Mouse (Mus musculus): ENCODE results near the gene Trpm1. TPM values are rescaled to one million over a fixed set of nuclear protein-coding genes. Genes with fewer than 3 reads are reported as not detected.
"Not testable (repeated sequence)": the region's sequence is repeated elsewhere in the genome, so short reads cannot be mapped to it uniquely, and the experiment has no call there.

Gene Trpm1
- not detected for total RNA-seq (2021)

DNA sequence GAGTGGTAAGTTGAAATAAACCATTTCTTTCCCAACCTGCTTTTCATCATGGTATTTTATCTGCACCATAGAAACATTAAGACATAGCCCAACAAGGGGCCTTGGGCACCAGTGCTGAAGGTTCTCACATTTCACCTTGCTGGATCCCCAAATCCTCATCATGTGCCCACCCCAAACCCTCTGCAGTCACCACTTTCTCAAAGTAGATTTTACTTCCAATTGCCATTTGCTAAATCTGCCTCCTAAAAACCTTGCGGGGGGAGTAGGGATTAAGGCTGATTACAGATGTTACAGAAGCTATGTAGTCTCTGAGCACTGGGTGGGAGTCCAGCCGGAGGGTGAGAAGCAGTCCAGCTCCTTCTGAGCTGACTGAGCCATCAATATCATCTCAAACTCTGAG, at the start of gene Trpm1:
Gene Trpm1 (plus strand): TSS at position 301 of the 400 bp plus-strand sequence.
- DNase-seq, result no peak

DNA sequence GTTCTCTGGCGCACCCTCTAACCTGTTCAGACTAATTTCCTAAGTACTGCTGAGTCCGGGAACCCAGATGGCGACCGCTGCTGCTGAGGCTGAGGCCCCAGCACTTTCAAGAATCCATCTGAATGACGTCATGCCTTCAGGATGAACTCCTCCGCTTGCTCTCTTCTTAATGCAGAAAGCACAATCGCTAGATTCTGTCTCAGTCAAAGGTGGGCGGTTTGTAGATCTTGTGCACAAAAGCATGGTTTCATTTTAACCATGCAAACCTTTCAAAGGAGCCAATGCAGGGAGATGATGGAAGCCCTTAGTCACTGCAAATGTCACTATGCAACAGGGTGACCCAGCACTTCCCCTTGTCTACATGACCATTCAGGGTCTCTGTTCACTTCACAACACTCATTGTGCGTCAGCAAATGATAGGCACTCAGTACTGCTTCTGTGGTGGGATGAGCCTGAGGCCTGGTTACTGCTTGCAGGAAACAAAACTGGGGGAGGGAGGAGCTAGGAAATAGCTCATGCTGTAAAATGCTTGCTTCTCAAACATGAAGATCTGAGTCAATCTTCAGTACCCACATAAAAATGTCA, 31.4 kb upstream of the Trpm1 start:
- no peak for DNase-seq

DNA sequence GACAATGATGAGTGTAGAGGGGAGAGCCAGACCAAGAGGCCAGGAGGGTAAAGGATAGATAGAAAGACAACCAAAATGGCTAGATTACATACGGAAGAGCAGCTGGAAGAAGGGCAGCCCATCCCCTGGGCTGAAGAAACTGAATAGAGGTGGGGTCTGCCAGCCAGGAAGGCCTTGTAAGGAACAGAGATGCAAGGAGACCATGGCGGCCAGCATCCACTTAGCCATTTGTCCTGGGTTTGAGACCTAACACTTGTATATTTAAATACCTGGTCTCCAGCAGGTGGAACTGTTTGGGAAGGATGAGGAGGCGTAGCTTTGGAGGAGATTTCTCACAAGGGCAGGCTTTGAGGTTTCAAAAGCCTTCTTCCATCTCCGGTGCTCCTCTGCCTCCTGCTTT, 29.9 kb upstream of the Trpm1 start:
- DNase-seq, result no peak

DNA sequence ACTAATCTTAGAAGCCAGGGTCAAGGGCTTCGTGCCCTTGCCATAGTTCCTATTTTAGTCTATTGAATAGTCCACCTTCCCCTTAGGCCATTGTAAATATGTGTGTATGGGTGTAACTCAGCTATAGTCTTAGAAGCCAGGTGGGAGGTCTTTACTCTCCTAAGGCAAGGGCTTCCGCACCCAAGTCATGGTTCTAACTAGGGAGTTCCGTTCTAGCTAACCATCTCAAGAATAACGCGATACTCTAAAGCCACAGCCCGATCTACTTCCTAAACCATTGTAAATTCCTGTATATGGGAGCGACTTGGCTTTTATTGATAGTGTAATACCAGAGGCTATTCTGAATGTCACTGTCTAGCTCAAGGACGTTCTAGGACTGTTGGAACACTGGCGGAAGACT, 27.6 kb upstream of the Trpm1 start:
- not testable (repeated sequence) for DNase-seq

DNA sequence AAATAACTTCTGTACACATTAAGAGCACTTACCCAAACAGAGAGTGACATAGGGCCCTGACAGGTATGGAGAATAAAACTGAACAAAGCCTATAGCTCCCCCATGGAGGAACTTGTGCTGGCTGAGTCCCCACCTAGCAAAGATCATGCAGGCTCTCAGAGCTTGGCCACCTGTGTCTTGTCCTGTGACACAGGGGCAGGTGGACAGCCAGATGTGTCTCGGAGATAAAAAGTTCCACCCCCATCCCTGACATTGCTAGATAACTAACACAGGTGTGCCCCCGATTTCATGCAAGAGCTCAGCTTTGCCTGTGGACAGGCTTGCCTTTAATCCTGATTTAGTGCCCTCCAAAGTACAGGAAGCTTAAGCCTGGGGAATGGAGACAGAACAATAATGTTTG, 13.8 kb upstream of the Trpm1 start:
- DNase-seq, result no peak

DNA sequence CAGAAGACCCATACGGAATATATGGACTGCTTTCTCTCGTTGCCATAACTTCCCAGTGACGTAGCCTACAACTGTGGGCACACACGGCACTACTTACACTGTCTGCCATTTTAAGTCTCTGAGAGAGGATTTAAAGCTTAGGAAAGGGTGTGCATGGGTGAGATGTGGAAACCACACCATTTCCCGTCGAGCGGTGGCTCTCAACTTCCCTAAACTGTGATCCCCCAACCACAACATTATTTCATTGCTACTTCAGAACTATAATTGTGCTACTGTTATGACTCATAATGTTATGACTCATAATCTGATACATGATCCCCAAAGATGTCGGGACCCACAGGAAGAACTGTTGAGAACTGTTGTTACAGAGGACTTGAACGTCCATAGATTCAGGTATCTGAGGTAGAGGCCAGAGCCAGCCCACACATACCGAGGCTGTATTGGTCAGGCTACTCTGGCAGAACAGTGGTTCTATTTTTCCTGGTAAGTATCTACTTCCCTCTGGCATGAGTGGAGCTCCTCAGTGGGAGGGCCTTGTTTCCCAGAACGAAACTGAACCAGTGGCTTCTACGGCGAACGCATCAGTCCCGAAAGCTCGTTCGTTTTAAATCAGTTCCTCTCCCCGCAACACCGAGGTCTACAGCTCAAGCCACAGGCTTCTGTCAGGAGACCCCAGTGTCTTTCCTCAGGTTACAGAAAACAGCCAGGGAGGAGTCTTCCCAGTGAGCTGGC, 12.2 kb upstream of the Trpm1 start:
- DNase-seq, result no peak

DNA sequence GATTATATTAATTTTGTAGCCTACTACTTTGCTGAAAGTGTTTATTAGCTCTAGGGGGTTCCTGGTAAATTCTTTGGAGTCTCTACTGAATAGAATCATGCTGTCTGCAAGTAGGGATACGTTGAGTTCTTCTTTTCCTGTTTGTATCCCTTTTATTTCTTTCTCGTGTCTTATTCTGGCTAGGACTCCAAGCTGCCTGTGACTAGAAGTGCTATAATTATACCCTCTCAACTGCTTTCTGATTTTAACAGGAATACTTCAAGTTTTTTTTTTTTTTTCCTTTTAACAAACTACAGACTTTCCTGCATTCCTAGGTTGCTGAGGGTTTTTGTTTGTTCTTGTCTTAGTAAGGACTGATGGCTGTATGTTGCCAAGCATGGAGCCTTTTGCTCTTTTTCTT, 4.3 kb upstream of the Trpm1 start:
- no peak for DNase-seq

DNA sequence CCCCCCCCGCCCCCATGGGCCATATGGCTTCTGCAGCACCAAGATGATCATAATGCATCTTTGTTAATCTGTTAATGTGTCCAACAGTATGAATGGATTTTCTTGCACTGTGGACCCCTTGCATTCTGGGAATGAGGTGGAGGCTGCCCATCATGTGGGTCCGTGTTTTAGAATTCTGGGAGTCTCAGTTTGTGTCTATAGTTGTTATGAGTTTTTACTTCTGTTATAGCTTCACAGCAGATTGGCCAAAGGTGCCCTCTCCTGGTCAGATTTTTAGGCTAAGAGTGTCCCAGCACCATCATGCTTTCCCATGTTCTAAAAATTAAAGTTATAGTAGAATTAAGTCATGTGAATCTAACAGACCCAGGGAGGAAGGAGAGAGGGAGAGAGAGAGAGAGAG, 3.9 kb upstream of the Trpm1 start:
- DNase-seq, result no peak

DNA sequence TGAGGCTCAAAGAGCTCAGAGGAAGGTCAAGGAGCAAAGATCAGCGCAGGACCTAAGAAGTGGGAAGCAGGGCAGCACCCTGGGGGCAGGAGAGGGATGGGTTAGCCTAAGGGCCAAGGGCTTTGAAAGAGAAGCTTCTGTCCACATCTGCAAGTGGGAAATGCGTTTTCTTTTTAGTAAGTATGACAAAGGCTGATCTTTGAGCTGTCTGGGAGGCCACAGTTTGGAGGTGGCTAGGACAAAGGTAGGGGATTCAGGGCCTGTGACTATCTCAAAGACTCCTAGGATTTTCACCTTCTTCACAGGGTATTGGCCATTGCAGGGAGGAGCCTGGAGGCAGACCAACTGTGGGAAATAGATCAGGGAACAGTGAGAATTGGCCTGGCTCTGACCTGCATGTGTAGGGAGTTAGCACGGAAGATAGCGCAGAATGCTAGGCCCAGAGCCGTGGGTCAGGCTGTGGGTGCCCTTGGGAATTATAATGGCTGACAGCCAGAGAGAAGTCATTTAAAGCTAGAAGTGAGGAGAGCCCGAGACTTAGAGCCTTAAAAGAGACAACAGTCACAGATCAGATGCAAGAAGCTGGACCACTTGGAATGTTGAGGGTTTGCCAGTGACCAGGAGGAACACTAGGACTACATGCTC, 3.1 kb upstream of the Trpm1 start:
- no peak for DNase-seq

DNA sequence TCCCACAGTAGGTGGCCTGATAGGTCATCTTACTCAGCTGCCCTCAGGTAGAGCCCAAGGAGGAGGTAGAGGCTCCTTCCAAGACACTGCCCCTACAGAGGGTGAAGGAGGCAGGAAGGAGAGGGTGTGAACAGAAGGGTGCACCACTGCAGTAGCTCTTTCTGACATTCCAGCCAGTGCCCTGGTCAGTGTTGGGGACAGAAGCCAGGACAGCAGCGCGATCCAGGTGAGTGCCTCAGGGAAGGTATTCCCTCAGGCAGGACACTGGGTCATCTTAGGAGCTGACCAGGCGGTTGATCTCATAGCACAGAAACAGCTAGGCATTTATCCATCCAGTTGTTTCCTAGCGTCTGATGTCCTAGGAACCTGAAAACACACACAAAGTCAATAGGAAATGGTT, 1.6 kb downstream of the Trpm1 start:
- no peak for DNase-seq

DNA sequence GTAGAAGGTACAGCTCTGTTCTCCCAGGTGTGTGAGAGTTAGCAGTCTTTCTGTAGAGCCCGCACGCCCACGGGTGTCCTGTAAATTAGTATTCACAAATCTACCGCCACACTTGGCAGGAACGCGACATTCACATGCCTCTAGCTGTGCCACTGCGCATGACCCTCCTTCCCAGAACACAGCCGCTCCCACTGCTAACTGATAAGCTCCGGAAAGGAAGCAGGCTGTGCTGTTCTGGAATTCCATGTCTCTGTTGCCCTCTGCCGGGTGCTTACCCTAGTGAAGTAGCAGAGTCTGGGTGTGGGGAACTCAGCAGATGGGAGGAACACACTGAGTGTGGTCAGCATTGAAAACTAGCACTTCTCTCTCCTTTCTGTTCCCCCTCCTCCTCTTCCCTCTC, 2.1 kb downstream of the Trpm1 start:
- DNase-seq, result peak; percentile 85 to 89

DNA sequence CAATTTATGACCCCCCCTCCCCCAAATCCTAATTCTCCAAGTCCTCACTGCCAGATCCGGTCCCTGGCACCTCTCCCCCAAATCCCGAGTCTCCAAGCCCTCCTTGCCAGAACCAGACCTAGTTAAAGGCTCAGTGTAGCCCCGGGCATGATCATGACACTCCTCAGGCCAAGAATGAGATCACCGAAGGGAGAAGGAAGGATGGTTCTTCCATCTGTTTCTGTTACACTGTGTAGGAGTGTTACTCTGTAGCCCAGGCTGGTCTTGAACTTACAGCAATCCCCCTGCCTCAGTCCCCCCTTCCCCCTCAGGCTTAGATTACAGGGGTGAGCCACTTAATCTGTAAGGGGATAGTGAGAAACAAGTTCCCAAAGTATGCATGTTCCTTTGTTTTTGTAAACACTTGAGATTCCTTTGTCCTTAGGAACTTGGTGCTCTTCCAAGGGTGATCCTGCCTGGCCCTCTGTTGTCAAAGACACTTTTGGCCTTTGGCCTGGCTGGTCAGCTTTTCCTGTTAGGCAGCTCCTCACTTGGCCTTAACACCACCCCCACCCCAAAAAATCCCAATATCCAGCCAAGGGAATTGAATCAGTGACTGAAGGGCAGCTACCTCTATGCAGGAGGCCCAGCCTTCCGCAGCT, 2.8 kb downstream of the Trpm1 start:
- DNase-seq, result no peak

DNA sequence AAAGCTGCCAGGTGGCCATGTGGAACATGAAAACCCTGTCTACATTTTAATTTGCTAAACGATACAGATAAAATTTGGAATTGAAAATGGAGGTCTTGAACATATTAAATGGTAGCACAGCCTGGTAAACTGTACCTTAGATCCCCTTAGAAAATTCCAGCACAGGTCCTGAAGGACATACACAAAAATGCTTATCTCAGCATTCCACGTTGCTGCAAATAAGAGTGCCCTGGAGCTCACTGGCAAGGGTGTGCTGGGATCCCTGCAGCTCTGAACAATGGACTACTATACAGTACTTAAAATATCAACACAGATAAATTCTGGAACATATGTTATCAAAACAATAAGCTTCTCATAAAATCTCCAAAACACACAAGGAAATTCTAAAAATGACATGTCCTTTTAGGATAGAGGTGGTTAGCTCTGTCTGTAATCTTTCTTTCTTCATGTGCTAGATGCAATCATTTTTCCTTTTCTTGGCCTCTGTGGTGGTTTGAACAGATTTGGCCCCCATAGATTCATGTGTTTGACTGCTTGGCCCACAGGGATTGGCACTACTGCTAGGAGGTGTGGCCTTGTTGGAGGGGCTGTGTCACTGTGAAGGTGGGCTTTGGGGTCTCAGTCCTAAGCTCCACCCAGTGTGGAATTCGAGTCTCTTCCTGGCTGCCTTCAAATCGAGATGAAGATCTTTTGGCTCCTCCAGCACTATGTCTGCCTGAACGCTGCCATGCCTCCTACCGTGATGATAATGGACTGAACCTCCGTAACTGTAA, 3.5 kb downstream of the Trpm1 start:
- no peak for DNase-seq

DNA sequence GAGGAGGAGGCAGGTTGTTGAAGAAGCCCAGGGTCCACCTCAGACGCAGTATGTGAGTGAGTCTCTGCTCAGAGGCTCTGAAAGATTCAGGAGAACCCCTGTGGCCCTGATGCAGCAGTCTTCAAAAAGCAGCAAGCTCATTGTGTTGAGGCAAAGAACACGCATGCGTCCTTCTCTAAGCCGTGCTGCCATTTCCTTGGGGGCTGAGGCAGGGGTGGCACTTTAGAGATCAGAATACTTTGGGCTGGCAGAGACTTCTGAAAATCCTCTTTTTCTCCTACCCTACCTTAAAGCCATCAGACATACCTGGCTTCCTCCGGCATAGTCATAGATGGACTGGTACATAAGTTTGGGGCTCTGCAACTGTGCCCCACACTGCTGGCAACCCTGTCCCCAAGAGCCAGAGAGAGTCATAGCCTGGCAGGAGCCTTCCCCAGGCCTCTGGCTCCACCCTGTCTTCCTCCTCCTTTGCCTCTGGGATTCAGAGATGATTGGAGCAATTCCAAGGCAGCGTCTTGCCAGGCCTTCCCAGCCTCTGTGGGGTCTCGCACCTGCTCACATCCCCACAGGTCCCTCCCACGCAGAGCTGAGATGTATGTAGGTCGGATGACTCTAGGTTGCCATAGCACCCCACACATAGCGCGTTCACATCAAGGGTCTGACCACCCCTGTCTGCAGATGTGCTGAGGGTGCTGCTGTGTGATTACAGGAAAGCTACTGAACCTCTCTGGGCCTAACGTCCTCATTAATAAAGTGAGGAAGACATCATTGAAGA, 4.8 kb downstream of the Trpm1 start:
- no peak for DNase-seq

DNA sequence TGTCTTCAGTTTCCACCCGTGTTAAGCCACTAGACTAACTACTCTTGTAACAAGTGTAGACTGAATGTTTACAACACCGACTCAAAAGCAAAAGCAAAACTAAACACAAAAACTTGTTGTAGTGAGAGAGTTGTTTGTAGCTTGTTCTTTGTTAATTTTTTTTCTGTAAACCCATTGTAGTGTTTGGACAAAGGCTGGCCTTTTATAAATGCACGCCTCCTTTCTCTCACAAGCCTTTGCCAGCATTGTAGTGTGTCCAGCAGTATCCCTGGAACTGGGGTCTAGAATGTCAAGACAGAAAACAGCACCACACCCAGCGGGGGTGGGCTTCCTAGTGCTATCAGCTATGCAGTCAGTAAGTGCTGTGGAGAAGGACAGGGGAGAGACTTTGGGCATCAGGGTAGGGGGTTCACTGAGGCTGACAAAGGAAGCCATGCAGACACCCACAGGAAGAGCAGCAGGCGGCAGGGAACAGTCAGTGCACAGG, 5.5 kb downstream of the Trpm1 start:
- DNase-seq, result no peak

DNA sequence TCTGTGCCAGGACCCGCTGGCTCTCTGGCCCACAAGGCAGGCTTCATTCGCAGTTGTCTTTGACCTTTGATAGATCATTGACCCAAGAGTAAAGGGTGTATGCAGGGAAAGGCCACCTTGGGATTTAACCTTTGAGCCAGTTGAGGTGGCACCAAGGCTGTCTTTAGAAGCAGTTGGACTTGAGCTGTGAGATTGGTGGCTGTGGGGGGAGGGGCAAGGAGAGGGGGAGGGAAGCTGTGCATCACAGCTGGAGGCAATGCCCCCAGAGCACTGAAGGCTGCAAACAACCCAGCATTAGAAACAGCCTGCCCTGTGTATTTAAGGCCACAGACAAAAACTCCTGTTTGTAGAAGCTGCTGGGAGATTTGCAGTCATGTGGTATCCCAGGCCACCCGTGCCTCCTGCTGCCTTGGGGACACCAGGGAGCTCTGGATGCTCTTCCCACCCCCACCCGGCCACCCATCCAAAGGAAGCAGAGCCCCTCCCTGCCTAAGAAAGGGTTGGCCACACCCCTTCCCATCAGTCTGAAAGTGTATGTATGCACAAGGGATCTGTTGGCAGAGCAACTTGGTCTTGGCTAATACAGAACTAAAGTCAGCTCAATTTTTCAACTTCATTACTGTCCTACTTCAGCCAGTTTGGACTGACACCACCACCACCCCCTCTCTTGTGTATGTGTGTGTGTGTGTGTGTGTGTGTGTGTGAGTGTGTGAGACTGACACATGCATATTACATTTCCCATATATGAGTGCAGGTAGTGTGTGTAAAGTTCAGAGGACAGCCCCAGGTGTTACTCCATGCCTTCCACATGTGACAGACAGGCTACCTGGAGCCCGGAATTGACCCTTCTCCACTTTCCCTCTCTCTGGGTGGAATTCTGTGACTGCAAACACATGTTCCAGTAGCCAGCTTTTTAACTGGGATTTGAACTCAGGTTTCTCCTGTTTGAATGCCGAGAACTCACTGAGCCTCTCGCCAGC, 6.3 kb downstream of the Trpm1 start:
- no peak for DNase-seq

DNA sequence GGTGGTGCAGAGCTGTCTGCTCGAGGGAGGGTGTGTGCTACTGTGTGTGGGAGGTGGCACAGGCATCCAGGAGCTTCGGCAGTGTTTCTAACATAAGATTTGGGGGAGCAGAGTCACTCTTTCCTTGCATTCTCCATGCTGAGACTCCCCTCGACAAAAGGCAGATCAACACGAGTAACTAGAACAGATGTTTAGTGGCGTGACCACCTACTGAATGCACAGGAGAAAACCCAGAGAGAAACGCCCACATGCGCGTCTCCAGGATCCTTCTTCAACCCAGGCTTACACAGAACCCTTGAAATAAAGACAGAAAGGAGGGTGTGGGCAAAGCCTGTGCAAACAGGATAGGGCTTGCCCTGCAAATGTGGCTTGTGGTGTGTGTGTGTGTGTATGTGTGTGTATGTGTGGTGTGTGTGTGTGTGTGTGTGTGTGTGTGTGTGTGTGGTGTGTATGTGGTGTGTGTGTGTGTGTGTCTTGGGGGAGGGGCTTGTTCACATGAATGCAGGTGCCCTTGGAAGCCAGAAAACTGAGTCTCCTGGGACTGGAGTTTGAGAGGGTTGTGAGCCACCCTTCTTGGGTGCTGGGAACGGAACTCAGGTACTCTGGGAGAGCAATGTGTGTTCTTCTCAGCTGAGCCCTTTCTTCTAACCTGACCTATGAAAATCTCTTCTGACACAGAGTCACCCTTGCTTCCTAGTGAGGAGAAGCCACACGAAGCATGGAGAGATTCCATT, 7.3 kb downstream of the Trpm1 start:
- DNase-seq, result no peak

DNA sequence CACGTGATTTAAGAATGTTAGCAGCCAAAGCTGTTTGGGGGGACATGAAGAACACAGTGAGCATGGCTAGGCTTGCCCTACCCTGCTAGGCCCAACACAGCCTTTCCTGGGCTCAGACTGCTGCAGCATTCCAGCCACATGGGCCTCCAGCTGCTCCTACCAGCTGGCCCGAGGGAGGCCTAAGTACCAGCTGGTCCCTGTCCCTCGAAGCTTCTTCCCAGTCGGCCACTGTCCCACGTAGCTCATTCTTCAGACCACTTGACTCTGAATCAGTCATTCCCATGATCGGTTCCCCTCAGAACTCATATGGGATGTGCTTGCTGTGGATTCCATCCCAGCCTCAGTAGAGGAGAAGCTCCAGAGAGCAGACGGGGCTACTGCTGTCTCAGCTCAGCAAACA, 8.4 kb downstream of the Trpm1 start:
- DNase-seq, result no peak

DNA sequence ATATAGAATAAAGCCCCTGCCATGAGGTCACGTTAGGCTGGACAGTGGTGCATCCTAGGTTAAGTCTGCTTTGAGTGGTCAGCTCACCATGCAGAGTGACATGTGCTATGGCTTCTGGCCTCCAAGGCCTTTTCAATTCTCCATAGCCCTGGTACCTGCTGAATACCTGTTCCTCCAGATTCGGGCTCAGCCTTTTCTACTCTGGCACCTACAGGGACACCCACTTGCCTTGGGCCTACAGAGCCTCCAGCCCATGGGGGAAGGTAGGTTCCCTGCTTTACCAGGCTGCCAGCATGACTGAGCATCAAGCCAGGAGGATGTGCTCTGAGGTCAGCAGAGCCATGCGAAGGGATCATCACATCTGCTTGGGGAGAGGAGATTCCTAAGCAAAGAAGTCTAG, 9.5 kb downstream of the Trpm1 start:
- no peak for DNase-seq

DNA sequence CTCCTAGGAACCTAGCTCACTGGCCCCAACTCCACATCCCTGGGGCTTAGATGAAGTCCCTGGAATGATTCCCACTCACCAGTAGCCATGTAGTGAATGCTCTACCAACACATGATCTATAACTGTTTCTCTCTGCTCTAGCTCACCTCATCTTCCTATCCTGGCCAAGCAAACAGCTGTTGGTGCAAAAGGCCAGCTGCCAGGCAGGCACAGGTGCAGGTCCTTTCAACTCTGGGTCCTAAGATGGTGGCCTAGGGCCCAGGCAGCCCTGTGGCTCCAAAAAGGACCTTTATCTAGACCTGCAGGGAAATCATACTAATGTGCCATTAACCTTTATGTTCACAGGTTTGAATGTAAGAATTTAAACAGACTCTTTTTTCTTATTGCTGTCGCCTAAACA, 10.3 kb downstream of the Trpm1 start:
- no peak for DNase-seq

Data from layer of hippocampus, postnatal 36 days (tissue).